In the genomic region with DNA sequence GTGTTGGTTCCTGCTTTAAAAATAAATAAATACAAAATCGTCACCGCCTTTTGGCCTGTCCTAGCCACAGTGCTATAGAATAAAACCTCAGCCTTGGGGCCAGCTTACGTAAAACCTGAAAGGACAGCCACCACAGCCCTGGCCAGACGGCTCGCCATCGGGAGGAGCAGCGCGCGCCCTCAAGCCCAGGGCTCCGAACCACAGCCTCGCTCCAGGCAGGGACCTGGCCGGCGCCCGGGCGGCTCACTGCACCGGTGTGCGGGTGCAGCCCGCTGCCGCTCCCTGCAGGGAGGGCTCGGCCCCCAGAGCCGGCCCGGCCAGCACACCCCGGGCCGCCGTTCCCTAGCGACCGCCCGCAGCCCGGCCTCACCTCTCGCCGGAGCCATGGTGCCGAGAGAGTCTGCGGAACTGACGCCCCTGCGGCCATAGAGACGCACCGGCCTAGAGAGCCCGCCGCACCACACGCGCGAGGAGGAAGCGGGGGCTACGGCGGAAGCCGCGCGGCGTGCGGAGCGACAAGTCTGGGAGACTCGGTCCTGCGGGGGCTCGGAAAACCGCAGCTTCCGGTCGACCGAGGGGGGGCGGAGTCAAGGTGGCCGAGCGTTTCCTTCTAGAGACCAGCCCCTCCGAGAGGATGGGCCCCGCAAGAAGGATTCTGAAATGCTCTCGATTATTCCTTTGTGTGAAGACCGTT, we compare ENCODE assay signal across 8 mouse cellular contexts. TPM values are rescaled to one million over a fixed set of nuclear protein-coding genes. Genes with fewer than 3 reads are reported as not detected.
DNase-seq lines count a peak whose midpoint lies in the region; ATAC-seq lines count a peak whose summit lies in the region.

TSS of gene Slc35a1 (minus strand) at position 565 of the 694 bp plus-strand sequence.

- H3K9me3 ChIP-seq in heart, embryonic 13.5 days = no peaks in the 10 kb centered on the region
- H3K9me3 ChIP-seq in liver, embryonic 13.5 days (replicated peaks) = no peaks in the 10 kb centered on the region
- H3K9me3 ChIP-seq in stomach, embryonic 16.5 days (replicated peaks; ENCODE audit: control insufficient read depth, low read length) = no peaks in the 10 kb centered on the region

- peak within 1 kb of the TSS; percentile 97 for H3K4me3 ChIP-seq in brown adipose tissue, adult 24 weeks (ENCODE audit: insufficient read depth, low read depth, low read length)
- H3K4me3 ChIP-seq in heart, embryonic 13.5 days = peak within 1 kb of the TSS; percentile 94
- H3K4me3 ChIP-seq in liver, embryonic 13.5 days (replicated peaks) = peak within 1 kb of the TSS; percentile 92
- peak within 1 kb of the TSS; percentile 81 for H3K4me3 ChIP-seq in stomach, embryonic 16.5 days (replicated peaks; ENCODE audit: low read length)

- no peaks in the 10 kb centered on the region for H3K27me3 ChIP-seq in heart, embryonic 13.5 days (replicated peaks)
- no peaks in the 10 kb centered on the region for H3K27me3 ChIP-seq in liver, embryonic 13.5 days
- H3K27me3 ChIP-seq in stomach, embryonic 16.5 days (ENCODE audit: control insufficient read depth, insufficient read depth, low read length) = no peaks in the 10 kb centered on the region

- peak within 1 kb of the TSS; percentile 43 for H3K27ac ChIP-seq in brown adipose tissue, adult 24 weeks (replicated peaks; ENCODE audit: low read depth, low read length)
- peak within 1 kb of the TSS; percentile 96 for H3K27ac ChIP-seq in heart, embryonic 13.5 days (replicated peaks)
- H3K27ac ChIP-seq in liver, embryonic 13.5 days = peak within 1 kb of the TSS; percentile 85
- H3K27ac ChIP-seq in stomach, embryonic 16.5 days (ENCODE audit: low read length) = peak within 1 kb of the TSS; percentile 91

- no peaks in the 10 kb centered on the region; the same call in 1 of the 2 replicates for H3K4me1 ChIP-seq in brown adipose tissue, adult 24 weeks (ENCODE audit: control insufficient read depth, insufficient read depth, insufficient read length, low read length)
- peaks cover 11% of the 10 kb centered on the region for H3K4me1 ChIP-seq in heart, embryonic 13.5 days
- H3K4me1 ChIP-seq in liver, embryonic 13.5 days (replicated peaks) = peaks cover 24% of the 10 kb centered on the region
- peaks cover 5% of the 10 kb centered on the region; the same call in 1 of the 2 replicates for H3K4me1 ChIP-seq in stomach, embryonic 16.5 days (ENCODE audit: control insufficient read depth, insufficient read depth, low read length)

- peak; percentile 93 for DNase-seq in CD4-positive, CD25-positive, alpha-beta regulatory T cell, adult 2 months (ENCODE audit: low read depth, low spot score)
- DNase-seq in fat pad, adult 2 months (ENCODE audit: extremely low read depth, low read depth, low spot score) = peak; percentile 5
- peak; percentile 95 for DNase-seq in kidney, postnatal 14 days
- DNase-seq in liver, embryonic 13.5 days = peak; percentile 84
- peak; percentile 93 for DNase-seq in neural tube, embryonic 10.5 days (ENCODE audit: extremely low spot score, low spot score)

- H3K4me2 ChIP-seq in heart, embryonic 13.5 days = peak within 1 kb of the TSS; percentile 75
- peak within 1 kb of the TSS; percentile 80 for H3K4me2 ChIP-seq in liver, embryonic 13.5 days
- H3K4me2 ChIP-seq in stomach, embryonic 16.5 days (ENCODE audit: low read depth, low read length) = peak within 1 kb of the TSS; percentile 60

- peak within 1 kb of the TSS; percentile 97 for H3K9ac ChIP-seq in heart, embryonic 13.5 days
- H3K9ac ChIP-seq in liver, embryonic 13.5 days = peak within 1 kb of the TSS; percentile 91
- H3K9ac ChIP-seq in stomach, embryonic 16.5 days (ENCODE audit: low read length) = peak within 1 kb of the TSS; percentile 95

- peaks cover 13% of the 10 kb centered on the region for H3K36me3 ChIP-seq in heart, embryonic 13.5 days
- peaks cover 2% of the 10 kb centered on the region; the same call in 1 of the 2 replicates for H3K36me3 ChIP-seq in liver, embryonic 13.5 days
- 0 out of 2 replicates have a peak, but pooled peaks cover 2% of the 10 kb centered on the region for H3K36me3 ChIP-seq in stomach, embryonic 16.5 days (ENCODE audit: control insufficient read depth, insufficient read depth, low read length)

- peak; percentile 93 for ATAC-seq in heart, embryonic 13.5 days (ENCODE audit: extremely low read depth, insufficient number of reproducible peaks, low FRiP score, low TSS enrichment)
- ATAC-seq in liver, embryonic 13.5 days (ENCODE audit: low read depth) = peak; percentile 92
- peak; percentile 95 for ATAC-seq in stomach, embryonic 16.5 days (ENCODE audit: insufficient read depth, low FRiP score)

- under 1% methylated on average over 65 of the region's 65 CpGs for WGBS in heart, embryonic 13.5 days
- under 1% methylated on average over 65 of the region's 65 CpGs for WGBS in liver, embryonic 13.5 days (ENCODE audit: insufficient replicate concordance)
- under 1% methylated on average over 64 of the region's 65 CpGs for WGBS in stomach, embryonic 16.5 days

RNA-seq across cellular contexts. Expression of gene Slc35a1, which starts in this region (rescaled TPM):
- polyA plus RNA-seq in brown adipose tissue, adult 24 weeks (2012; ENCODE audit: insufficient read depth, insufficient read length, missing spikeins) = 16.0 and 17.7 TPM in 2 replicates
- 43.9 and 45.4 TPM in 2 replicates for polyA plus RNA-seq in heart, embryonic 13.5 days (2015; fragmentation: Nextera tagmentation; extraction: Ambion mirVana)
- polyA plus RNA-seq in liver, embryonic 13.5 days (2015; fragmentation: Nextera tagmentation; extraction: Ambion mirVana) = 20.4 and 20.7 TPM in 2 replicates
- polyA plus RNA-seq in stomach, embryonic 16.5 days (2015; fragmentation: Nextera tagmentation; extraction: Ambion mirVana) = 67.3 and 84.3 TPM in 2 replicates

Comparison
In these comparisons a context has a peak if more than half of its experiments do, and no peak if none do; other contexts are left out.
1. Peak in every context shown above with its lines: DNase-seq, ATAC-seq, H3K4me3 ChIP-seq and H3K27ac ChIP-seq.
2. DNase-seq: peak in every context shown above with its lines; median percentile 95 in kidney, postnatal 14 days; 93 in CD4-positive, CD25-positive, alpha-beta regulatory T cell, adult 2 months; 93 in neural tube, embryonic 10.5 days; 84 in liver, embryonic 13.5 days; 5 in fat pad, adult 2 months.
3. H3K27ac ChIP-seq: peak in every context shown above with its lines; median percentile 96 in heart, embryonic 13.5 days; 91 in stomach, embryonic 16.5 days; 85 in liver, embryonic 13.5 days; 43 in brown adipose tissue, adult 24 weeks.